Mouse (Mus musculus) lung, postnatal 14 days (tissue): ENCODE data around the gene Cbl.

Experiments
- DNase-seq: peaks from one replicate; pipeline ENCODE4 v3.0.0; 2021

Cbl gene

DNA sequence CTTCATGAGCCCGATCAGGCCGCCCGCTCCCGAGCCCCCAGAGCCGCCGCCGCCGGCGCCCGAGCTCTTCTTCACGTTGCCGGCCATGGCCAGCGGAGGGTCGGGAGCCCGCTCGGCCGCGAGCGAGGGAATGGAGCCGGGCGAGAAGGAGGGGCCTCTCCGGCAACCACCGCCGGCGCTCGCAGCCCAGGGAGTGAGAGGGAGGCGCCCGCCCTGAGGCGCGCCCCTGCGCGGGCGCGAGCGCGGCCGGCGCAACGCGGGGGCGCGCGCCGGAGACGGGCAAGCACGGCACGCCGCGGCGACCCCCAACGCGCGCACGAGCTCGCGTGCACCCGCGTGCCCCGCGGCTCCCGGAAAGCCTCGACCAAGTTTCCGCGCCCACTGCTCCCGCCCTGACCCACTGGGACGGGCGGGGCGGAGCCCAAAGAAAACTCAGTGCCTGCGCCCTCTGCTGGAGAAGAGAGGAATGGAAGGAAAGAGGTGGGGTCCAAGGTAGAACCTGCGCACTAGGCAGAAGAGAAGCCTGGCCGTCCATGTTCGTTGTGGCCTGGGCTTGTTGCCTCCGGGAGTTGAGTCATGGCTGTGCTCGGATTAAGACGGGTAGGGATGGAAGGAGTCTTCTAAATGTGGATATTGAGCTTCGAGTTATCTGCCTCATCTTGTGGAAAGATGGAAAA, at the start of gene Cbl:
Gene Cbl, minus strand, starts transcription at position 248 of the 677 bp plus-strand sequence.
- peak; percentile 99 for DNase-seq

GRCm38 (mm10) chr9:44283183-44283582, 49.3 kb upstream of the Cbl start:
- DNase-seq = no peak

GRCm38 (mm10) chr9:44269973-44270372, 36.1 kb upstream of the Cbl start:
- DNase-seq = no peak

- peak; percentile 52 for DNase-seq
Measured at GRCm38 (mm10) chr9:44269077-44269476, 35.2 kb upstream of the Cbl start.

DNA sequence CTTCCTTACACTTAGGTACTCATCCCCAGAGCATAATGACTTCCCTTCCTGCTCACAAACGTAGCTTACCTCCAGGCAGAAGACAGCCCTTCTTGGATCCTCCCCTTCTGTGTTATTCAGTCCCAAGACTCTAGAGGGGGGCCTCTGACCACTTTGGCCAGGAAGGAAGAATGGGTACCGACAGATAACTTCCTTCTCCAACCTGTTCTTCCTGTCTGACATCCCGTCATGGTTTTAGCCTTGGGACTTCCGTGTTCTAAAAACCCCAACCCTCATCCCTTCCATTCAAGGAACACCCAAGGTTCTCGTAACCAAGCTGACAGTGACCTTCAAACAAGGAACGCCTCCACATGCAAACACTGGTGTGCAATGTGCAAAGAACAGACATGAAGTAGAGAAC, 34.6 kb upstream of the Cbl start, which contains the start of gene Nlrx1:
Gene Nlrx1, minus strand, starts transcription at position 168 of the 400 bp plus-strand sequence.
- no peak for DNase-seq

- peak; percentile 95 for DNase-seq
Measured at GRCm38 (mm10) chr9:44268027-44268360, 34.1 kb upstream of the Cbl start.

GRCm38 (mm10) chr9:44267319-44268026, 33.6 kb upstream of the Cbl start:
- DNase-seq = peak; percentile 29

- no peak for DNase-seq
Measured at GRCm38 (mm10) chr9:44266478-44267226, 32.8 kb upstream of the Cbl start.

GRCm38 (mm10) chr9:44261388-44261787, 27.5 kb upstream of the Cbl start:
- no peak for DNase-seq

DNA sequence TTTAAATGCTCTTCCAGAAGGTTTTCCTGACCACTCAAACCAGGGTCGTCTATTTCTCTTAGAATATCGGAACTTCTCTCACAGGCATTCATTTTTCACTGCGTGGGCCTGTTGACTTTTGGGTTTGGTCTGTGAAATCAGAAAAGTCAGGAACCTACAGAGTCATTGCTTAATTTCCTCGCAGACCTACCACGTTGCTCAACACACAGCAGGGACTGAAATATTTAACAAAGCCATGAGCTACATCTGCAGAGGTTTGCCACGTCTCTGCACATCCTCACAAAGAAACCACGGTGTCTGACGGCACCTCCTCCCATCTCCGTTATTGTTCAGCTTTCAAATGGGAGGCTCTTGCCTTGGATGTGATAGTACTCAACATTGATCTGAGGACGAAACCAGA, 25.2 kb upstream of the Cbl start:
- DNase-seq = no peak

DNA sequence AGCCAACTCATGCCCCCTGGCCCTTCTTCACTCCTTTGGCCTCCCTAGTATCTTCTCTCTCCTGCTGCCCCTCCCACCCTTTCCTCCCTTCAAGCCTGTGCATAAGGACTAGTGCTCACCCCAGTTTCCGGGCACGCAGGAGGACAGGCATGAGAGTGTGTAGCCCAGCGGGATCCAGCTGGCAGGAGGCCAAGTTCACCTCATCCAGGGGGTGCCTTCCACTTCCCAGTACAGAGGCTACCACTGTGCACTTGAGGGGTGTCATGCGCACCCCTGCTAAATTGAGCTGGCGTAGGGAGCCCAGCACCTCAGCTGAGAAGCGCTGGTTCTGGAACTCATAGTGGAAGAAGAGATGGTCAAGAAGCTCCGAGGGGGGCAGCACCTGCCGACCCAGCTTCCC, 22.4 kb upstream of the Cbl start:
- DNase-seq = no peak

GRCm38 (mm10) chr9:44255136-44255521, 21.3 kb upstream of the Cbl start:
- no peak for DNase-seq

- no peak for DNase-seq
Measured at GRCm38 (mm10) chr9:44254508-44255135, 20.8 kb upstream of the Cbl start.

DNA sequence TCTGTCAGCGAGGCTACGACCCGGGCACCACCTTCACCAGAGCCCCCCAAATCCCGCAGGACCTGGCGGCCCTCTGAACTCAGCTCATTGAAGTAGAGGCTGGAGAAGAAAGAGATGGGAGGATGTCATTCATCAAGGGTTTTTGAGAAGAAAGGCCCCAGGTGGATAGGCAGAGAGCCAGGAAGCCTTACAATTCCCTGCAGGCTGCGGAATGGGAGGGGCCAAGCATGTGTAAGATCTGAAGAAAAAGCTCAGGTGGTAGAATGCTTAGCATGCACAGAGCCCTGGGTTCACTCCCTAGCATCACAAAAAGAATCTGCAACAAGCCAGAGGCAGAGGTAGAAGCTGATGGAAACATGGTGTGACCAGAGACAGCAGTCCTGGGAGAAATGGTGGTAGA, 19.6 kb upstream of the Cbl start:
- DNase-seq = no peak

DNA sequence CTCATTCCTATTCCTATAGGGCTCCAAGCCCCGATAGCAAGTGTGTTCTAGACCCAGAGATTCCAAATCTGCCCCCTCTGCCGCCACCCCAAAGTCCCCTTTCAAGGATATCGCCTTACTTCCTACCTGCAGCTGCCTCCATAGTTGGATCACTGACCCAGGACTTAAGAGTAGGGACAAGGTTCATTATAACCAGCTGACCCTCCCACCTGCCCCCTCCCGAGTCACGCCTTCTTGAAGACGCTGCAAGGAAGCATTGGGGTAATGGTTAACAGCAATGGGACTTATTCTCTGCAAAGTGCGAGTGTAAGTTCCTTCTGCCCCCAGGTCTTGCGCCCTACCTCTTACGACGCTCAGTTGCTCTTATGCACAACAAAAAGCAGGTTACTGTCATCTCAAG, 17.5 kb upstream of the Cbl start, which contains the start of gene Pdzd3:
Gene Pdzd3, minus strand, starts transcription at position 158 of the 400 bp plus-strand sequence.
- DNase-seq = no peak

- DNase-seq = no peak
Measured at GRCm38 (mm10) chr9:44250445-44250844, 16.6 kb upstream of the Cbl start.

GRCm38 (mm10) chr9:44249181-44250146, 15.6 kb upstream of the Cbl start:
- DNase-seq = peak; percentile 71

- no peak for DNase-seq
Measured at GRCm38 (mm10) chr9:44247907-44248306, 14.1 kb upstream of the Cbl start.

GRCm38 (mm10) chr9:44243621-44244020, 9.8 kb upstream of the Cbl start:
- DNase-seq = no peak

DNA sequence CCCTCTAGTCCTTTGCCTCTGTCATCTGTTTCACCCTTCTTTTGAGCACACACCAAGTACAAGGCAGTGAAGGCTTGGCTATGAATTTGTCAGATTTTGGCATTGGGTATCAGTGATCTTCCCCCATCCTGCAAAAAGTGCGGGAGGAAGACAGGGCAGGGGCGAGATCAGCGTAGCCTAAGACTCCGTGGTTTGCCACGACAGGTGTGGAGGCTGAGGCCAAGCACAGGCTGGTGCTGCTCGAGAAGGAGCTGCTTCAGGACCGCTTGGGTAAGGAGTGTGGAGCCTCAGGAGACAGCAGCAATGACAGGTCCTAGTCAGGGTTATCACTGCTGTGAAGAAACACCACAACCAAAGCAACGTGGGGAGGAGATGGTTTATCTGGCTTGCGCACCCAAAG, 7.6 kb upstream of the Cbl start:
- DNase-seq = no peak

GRCm38 (mm10) chr9:44240911-44241310, 7.1 kb upstream of the Cbl start:
- DNase-seq = no peak

- DNase-seq = no peak
Measured at GRCm38 (mm10) chr9:44240399-44240798, 6.5 kb upstream of the Cbl start, which contains the start of gene Ccdc153. Gene Ccdc153, plus strand, starts transcription at chr9:44240676.
